Mouse (Mus musculus): ENCODE data around the gene Entpd1.

- TF ChIP-seq CTCF (IDR thresholded peaks at IDR 0.05; ENCODE audit: low read depth, low read length) (no peak), POLR2AphosphoS5 (IDR thresholded peaks at IDR 0.05; ENCODE audit: insufficient replicate concordance, low read depth, low read length) (no peak), GATA1 (IDR thresholded peaks at IDR 0.05; ENCODE audit: borderline replicate concordance, low read length) (no peak), TAL1 (conservative IDR thresholded peaks at IDR 0.05; ENCODE audit: low read depth, low read length) (no peak), GATA2 (IDR thresholded peaks at IDR 0.05; ENCODE audit: borderline replicate concordance, low read depth, low read length) (no peak)
These were observed 176.5 kb downstream of the Entpd1 start for GRCm38 (mm10) chr19:40788715-40789084.

Measured in G1E (cell line).